Mouse (Mus musculus) MEL (cell line): ENCODE measurements around the gene Gmds.

ENCODE experiments used
- EP300 ChIP-seq, 2 experiments: IDR thresholded peaks; 2 replicates each; pipeline ENCODE4 v1.6.1; 2011; ENCODE audit warnings: improper control_type of control experiment in 2 of 2, low read length in 2 of 2, low read depth in 1 of 2, mild to moderate bottlenecking in 1 of 2
- JUND ChIP-seq: IDR thresholded peaks from 2 replicates; pipeline ENCODE4 v1.6.1; 2011; ENCODE audit warnings: low read depth, mild to moderate bottlenecking, improper control_type of control experiment, low read length

DNA sequence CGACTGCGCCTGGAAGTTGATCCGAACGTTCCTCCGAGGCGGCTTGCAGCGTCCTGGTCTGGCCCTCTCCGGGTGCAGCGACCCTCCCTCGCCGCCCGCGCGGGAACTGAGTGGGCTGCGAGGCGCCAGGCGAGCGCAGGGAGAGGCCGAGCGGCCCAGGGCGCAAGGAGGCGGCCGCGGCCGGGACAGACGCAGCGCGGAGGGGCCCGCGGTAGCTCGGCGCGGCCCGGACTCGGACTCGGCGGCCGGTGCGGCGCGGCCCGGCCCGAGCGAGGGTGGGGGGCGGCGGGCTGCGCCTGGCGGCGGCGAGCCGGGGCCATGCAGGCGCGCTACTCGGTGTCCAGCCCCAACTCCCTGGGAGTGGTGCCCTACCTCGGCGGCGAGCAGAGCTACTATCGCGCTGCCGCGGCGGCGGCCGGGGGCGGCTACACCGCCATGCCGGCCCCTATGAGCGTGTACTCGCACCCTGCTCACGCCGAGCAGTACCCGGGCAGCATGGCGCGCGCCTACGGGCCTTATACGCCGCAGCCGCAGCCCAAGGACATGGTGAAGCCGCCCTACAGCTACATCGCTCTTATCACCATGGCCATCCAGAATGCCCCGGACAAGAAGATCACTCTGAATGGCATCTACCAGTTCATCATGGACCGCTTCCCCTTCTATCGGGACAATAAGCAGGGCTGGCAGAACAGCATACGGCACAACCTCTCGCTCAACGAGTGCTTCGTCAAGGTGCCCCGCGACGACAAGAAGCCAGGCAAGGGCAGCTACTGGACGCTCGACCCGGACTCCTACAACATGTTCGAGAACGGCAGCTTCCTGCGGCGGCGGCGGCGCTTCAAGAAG, 531.4 kb downstream of the Gmds start:
- TF ChIP-seq EP300 (IDR thresholded peaks at IDR 0.05; ENCODE audit: low read depth in 1 of 2, low read length in 2 of 2) (no peak), JUND (no peak)
